Mouse (Mus musculus) layer of hippocampus, adult 9-11 months (tissue): ENCODE measurements around the gene Alox5.
"Not testable (repeated sequence)": the region's sequence is repeated elsewhere in the genome, so short reads cannot be mapped to it uniquely, and the experiment has no call there.

Experiments used
- DNase-seq: peaks from one replicate; pipeline ENCODE4 v3.0.0; 2022

Alox5 gene

DNA sequence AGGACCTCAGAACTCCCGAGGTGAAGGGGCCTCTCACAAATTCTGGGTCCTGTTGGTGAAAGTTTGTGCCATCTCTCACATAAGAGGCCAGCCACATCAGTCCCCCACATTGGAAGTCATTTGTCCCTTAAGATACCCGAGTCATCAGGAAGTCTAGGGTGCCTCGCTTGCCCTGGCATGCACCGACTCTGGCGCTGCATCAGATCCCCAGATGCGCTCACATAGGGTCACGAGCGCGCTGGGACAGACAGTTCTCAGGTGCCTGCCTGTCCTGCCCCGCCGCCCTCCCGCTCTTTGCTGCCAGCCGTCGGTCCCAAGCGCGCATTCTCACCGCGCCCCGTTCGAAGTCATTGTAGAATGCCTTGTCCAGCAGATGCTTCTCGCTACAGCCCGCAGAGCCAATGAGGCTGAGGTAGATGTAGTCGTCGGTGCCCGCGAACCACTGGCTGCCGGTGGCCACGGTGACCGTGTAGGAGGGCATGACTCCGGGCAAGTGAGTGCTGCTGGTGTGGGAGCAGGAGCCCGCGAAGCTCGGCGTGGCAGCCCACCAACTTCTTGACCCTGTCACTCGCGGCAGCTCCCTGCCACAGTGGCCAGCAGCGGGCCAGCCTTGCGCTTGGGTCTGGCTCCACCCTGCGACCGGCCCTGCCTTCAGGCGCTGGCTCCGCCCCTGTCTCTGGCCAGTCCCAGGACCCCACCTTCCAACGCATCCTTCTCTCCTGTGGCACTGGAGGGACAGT, at the start of gene Alox5:
Gene Alox5, minus strand, starts transcription at position 635 of the 740 bp plus-strand sequence.
- peak; percentile 29 for DNase-seq

DNA sequence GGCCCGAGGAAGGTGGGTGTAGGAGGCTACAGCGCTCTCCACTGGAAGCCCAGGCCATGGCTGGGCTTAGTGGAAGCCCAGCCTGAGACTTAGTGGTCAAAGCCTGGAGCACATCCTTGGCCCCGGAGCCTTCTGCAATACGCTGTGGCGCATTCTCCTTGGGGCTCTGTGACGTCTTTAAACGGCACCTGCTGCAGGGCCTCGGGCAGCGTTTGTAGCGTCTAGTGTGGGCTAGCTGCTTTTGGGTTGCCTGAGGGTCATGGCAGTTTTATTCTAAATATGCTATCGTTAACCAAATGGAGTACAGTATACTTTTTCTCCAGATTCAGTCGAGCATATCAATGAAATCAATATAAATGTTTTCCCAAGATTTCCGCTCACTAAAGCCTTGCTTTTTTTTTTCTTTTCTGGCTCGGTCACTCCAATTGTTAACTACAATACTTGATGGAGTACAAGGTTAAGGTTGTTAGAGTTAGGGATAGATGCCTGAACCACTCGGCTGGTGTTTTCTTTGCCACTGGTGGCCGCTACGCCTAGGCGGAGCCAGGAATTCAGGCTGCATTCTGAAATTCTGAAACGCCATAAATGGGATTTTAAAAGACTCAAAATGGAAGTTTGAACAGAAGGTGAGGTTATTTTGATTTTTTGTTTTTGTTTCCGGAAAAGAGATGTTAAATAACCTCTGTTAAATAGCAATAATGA, 45.5 kb upstream of the Alox5 start, which contains the start of gene Olfr212:
Gene Olfr212, plus strand, starts transcription at position 215 of the 702 bp plus-strand sequence.
- DNase-seq = not testable (repeated sequence)

DNA sequence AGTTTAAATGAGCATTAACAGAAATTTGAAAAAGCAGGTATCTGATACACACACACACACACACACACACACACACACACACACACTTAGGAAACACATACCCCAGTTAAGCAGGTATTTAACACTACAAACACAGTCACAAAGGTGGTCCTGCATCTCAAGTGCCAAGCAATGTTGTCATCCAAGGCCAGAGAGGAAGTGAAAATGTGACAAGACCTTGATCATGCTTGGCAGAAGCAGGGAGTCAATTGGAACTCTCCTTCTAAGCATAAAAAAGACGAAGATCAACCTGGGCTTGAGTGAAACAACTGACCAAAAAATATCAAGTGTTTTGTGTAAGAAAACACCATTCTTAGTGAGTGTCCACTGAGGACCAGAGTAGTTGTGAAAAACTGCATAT, 35.0 kb upstream of the Alox5 start:
- DNase-seq = no peak

DNA sequence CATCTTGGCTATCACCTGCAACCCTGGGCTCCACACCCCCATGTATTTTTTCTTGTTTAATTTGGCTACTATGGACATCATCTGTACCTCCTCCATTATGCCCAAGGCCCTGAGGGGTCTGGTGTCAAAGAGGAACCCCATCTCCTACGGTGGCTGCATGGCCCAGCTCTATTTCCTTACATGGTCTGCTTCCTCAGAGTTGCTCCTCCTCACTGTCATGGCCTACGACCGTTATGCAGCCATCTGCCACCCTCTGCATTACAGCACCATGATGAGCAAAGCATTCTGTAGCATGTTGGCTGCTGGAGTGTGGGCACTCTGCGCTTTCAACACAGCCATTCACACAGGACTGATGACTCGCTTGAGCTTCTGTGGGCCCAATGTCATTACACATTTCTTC, 32.8 kb upstream of the Alox5 start:
- DNase-seq = no peak

DNA sequence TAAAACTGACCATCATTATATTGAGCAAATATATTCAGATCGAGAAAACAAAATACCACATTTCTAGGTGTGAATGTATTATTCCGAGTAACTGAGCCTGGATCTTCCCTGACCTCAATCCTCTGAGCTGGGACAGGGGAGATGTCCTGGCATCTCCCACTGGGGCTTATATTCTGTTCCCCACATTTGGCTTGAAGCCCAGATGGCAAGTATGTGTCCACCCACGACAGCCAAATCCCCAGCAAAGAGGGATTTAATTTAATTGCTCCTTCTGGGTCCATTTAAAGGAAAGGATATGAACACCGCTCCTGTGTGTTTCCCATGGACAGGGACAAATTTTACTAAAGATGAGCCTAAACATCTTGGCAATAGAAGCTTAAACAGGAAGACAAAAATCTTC, 27.8 kb upstream of the Alox5 start, which contains the start of gene Olfr211:
Gene Olfr211, plus strand, starts transcription at position 301 of the 400 bp plus-strand sequence.
- DNase-seq = no peak

DNA sequence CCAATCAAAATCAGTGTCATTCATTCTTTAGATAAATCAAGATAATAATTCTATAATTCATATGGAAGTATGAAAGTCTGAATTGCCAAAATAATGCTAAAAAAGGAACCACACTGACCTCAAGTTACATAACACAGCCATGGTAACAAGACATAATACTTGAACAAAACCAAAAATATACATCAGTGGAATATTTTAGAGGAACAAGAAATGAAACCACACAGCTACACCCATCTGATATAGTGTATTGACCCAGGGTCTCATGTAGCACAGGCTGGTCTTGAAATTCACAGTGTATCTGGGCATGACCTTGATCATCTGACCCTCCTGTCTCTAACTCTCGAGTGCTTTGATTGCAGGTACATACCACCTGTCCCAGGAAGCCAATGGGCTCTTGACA, 25.9 kb upstream of the Alox5 start:
- DNase-seq = no peak

DNA sequence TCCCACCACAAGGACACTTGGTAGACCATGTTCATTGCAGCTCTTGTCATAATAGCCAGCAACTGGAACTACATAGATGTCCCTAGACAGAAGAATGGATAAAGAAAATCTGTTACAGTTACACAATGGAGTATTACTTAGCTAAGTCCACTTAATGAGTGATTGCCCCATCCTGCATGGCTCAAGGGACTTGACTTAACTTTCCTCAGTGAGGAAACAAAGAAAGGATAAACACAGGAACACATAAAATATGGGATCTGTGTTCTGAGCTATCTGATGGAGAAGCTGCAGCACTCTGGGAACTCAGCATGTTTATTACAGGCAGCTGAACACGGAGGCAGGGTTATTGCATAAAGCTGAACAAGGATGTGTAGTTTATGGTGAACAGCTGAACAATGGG, 24.1 kb upstream of the Alox5 start:
- no peak for DNase-seq

DNA sequence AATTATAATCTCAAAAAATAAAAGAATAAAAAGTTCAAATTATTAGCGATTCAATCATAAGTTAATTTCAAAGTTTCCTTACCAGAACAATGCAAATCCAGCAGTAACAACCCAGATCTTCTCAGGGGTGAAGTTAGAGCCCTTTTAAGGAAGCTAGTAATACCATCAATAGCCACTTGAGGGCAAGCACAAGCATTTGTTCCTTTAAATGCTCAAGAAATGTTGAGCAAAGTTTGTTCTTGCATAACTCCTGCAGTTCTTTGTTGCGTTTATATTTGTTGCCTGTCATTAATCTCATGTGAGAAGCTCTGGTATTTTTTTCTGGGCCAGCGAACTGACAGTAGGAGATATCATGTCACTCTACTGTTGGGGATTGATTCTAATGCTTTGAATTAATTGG, 7.1 kb upstream of the Alox5 start:
- no peak for DNase-seq

DNA sequence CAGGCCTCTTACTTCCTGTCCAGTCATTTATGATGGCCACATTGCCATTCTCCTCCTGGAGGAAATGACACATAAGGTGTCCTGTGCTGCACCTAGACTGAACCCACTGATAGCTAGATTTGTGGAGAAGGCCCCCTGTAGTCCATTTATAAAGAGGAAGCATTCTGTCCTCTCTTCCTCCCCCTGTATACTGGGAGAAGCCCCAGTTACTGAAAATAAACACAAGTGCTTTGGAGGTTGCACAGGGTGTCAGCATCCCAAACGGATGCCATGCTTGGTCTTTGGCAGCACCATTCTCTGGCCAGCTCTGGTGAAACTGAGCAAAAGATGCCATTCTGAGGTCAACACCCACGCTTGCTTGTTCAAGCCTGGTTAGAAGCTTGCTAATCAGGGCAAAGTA, 1.7 kb downstream of the Alox5 start:
- no peak for DNase-seq

DNA sequence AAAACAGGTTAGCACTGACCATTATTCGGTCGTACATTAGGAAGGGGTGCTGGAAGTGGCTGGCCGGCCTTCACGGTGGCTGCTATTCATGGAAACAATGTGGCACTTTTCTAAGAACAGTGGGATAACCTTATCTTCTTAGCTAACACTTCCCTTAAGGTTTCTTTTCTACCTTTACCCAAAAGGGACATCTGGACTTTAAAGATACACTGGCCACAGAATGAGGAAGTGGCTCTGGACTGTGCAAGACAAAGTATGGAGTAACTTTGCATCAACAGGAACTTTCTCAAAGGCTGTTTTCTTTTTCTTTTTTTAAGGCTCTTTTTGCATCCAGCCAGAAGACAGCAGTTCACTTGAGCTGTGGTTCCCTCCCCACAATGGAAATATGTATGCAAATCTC, 2.2 kb downstream of the Alox5 start:
- no peak for DNase-seq

DNA sequence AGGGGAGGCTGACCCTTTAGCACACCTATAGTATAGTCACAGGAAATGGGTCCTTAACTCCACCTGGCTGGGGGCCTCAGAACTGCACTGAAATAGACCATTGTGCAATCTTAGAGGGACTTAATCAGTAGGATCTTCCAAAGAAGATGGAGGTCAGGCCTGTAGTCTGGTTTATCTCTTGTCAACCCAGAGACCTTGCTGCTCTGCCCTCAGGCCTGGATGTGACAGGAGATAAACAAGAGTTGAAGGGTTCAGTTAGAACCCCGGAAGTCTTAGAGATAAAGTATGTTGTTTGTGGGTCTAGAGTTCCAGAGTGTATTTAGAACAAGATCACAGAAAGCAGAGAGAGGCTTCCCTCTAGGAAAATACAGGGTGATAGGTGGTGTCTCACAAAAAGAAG, 4.5 kb downstream of the Alox5 start:
- DNase-seq = no peak

DNA sequence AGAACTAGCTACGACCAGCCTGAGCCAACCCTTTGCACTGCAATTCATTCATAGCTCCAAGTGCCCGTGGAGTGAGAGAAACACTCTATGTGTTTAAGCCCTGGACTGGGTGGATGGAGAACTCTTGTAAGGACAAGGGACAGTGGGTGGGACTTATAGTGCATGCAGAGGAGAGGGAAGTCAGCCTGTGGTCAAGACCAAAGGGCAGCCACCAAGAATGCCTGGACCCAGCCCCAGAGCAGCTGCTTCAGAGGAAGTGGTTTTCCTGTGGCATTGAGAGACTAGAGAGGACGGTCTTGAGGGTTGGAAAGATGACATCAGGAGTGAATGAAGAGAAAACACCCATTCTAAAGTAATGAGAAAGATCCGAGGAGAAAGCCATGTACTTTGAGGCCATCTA, 5.2 kb downstream of the Alox5 start:
- peak; percentile 69 for DNase-seq

DNA sequence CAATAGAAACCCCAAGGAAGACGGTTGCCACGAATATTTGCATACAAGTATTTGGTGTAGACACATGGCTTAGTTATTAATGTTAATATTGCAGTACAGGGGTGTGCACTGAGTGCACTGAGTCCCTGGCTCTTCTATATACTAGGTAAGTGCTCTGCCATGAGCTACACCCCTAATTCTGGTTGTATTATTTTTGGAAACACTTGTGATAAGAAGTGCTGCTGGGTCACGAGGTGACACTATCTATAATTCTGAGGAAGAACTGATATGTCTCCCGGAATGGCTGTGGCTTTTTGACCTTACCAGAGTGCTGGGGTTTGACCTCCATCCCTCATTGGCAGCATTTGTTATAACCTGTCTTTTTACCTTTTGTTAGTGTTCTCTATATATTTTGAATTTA, 20.1 kb downstream of the Alox5 start:
- no peak for DNase-seq

DNA sequence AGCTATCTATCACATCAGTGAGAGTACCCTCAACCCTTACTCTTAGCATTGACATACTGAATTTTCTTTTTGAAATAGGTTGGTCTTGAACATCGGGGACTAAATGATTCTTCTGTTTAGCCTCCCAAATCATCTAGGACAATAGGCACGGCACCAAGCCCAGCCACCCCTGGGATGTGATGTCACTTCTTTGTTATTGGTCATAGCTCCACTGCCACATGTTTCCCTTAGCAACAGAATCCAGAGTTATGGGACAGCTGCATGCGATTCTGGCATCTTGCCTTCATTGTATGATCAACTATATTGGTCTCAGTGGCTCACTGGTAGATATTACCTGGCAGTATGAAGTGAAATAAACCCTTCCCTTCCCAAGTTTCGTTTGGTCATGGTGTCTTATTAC, 20.5 kb downstream of the Alox5 start:
- no peak for DNase-seq

DNA sequence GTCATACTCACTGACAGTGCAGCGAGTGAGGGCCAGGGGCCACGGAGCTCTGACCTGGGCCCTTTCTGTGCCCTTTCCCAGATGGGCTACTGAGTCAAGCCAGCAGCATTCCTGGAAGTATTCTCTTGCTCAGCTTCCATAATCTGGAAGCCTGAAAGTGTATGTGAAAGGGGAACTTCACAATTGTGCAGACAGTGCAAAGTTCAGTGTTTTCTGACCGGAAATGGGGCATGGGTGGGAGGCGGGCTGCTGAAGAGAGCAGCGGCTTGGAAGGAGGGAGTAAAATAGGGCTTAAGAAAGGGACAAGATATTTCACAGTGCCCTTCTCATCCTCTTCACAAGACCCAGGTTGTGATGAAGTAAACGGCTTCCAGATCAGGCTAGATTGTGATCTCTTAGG, 21.4 kb downstream of the Alox5 start:
- DNase-seq = no peak

DNA sequence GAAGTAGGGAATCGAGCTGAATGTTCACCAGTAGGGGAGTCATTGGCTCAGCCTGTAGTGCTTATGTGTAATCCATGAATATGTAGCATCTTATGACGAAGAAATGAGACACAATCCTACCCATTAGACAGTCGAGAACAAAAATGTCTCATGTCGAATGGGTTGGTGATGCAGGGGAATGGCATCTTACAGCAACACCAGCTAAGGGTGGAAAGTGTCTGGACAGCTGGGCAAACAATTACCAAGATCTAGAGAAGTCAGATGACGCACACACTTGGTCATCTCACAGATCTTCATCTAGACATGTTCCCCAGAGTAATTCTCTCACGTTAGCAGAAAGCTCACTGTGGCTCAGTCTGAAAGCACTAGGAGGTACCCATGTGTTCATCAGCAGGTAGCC, 22.1 kb downstream of the Alox5 start:
- DNase-seq = no peak

DNA sequence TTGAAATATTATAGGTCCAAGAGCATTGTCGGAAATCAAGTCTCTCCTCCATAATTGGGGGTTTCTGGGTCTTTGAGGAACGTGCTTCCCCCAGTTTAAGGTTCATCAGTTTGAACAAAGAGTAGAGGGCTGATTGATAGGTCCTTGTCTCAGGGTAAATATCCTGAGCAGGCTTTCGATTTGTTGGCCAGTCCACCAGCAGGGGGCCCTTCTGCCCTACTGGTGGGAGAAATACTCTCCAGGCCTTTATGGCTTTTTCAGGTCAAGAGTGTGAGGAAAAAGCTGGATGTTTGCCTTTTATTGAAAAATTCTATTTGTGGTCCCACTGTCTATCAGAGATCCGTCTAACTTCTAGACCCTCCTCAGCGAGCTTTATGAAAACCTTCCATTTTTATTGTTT, 32.7 kb downstream of the Alox5 start:
- no peak for DNase-seq

DNA sequence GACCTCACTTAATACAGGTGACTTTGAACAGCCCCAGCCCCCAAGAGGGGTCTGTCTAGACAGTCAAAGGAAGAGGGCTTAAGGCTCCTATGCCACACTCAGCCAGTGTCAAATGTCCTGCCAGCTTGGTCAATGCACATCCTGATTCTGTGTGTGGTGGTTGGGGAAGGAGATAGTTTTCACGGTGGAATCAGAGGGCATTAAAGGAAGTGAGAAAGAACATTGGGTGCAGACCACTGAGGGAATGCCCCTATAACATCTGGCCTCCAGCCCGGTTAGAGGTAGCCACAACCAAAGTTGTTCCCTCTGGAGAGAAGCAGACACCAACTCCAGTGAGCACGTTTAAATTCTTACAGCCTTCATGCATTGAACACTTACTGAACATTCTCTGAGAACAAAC, 33.4 kb downstream of the Alox5 start:
- DNase-seq = no peak

DNA sequence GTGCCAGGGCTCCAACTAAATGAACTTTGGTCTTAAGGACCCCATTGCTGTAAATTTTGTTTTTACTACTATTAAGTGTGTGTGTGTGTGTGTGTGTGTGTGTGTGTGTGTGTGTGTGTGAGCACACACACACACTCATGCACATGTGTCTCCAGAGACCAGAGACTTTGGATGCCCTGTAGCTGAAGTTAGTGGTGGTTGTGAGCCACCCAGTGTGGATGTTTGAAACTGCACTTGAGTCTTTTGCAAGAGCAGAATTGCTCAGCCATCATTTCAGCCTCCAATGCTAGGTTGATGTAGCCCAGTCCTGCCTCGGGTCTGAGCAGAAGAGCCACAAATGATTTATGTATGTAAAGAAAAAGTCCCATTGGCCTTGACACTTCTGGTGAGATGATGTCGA, 37.3 kb downstream of the Alox5 start:
- DNase-seq = no peak

DNA sequence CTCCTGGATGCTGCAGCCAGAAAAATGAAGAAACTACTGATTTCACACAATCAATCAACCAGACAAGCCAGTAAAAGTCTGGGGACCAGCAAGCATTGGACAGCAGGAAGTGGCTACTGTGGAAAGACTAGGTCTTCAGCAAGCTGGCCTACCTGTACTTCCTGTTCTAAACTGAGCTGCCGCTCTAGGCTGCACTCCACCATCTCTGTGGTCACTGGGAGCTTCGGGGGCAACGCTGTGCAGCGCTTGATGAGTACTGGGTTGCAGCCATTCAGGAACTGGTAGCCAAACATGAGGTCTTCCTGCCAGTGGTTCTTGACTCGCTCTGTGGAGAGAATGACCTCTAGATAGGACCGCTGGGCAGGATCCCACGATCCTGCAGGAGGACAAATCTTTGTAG, 38.0 kb downstream of the Alox5 start:
- DNase-seq = no peak

DNA sequence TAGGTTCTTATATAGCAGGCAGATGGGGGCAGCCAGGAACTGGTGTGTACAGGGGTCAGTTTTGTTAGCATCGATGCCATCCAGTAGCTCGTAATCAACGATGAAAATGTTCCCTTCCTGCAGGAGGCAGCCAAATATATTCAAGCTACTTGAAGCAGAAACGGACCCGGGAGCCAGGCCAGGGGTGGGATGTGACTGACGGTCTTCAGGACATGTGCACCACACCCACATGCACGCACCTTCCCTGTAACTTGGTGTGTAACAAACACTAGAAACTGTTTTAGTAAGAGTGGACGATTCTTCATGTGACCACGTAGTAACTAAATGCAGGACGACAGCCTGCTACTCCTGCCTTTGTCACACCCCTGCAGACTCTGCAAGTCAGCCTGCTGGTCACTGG, 40.7 kb downstream of the Alox5 start:
- DNase-seq = no peak

DNA sequence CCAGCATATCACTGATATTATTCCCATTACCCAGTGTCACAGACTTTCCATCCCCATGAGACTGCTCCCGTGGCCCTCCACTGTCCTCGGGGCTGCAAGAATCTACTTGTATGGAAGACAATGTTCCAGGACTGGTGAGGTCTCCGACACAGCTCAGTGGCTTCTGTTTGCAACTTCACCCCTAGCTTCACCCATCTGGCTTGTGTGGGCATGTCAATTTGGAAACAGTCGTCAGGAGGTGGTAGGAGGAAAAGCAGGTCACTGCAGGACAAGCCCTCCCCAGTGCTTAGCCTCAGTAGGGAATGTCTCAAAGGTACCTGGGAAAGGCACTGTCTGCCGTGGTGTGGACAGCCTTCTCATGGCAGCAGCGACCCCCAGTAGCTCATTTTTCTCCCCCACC, 41.3 kb downstream of the Alox5 start:
- no peak for DNase-seq

DNA sequence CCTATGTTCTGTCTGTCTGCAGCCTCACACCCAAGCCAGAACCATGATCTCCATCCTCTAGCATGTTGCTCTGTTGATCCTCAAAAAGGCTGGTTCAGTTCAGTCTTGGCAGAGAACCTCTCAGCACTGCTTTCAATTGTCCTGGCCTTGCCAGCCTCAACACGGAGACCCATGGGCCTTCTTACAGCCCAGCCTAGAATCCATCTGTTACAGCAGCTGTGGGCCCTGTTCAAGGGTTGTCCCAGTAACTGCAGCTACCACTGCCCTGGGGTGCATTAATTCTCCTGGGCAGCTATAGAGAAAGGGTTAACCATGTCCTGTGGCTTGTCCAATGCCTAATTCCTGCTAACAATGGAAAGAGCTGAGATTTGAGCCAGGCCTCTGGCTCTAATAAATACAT, 42.5 kb downstream of the Alox5 start:
- no peak for DNase-seq

DNA sequence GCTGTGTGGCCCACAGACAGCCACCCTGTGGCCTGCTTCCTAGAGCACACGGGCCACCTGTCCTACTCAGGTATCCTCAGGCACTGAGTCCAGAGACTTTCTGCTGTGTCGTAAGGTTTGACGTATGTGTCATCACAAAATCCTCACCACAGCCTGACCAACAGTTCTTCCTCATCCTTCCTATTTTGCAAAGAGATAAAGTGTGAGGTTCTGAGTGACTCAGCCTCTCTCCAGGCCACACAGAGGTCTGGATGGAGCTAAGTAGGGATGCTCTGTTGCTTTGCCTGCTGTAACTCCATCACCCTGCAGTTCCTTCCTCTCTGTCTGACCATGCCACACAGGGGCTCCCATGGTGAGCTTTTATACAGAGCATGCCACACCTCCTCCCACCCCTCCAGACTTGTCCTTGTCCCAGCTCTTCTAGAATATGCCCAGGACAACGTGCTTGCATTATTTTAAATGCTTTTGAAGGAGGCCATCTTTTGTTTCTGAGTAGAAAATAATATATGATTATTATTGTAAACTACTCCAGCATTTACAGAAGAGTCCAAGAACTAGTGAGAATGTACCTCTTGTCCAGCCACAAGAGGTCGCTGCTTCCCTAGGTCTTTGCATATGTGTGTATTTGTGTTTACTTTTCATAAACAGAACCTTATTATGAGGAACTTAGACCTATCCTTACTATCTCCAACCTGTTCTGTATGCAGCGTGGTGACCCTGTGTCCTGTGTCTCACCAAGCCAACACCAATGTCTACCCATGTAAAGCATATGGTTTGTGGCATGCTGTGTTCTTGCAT, 43.3 kb downstream of the Alox5 start:
- DNase-seq = no peak
